In the genomic region with DNA sequence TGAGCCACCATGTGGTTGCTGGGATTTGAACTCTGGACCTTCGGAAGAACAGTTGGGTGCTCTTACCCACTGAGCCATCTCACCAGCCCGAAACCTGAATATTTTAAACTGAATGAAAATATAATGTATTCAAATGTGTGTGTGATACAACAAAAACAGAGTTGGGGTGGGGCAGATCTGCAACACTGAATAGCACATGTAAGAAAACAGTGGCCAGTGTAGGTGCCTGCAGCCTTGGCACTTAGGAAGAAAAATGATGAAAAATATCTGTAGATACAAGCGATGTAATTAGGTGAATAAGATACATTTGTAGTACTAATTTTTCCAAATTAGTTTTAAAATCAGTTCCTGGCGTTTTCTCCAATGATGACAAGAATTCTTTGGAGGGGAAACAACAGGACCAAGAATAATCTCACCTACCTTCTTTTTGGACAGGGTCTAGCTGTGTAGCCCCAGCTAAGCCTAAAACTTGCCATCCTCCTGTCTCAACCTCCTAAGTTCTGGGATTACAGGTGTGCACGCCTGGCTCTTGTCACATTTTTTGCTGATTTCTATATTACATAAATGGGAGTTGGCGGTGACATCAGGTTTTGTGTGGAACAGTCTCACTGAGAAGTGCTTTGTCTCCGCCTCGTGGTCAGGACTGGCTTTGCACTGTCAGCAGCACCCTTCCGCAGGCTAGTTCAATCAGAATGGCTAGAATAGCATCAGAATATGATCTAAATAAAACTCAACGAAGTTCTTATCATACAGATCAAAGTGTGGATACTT, we compare ENCODE assay signal across 8 mouse cellular contexts. TPM values are rescaled to one million over a fixed set of nuclear protein-coding genes. Genes with fewer than 3 reads are reported as not detected.
DNase-seq lines count a peak whose midpoint lies in the region; ATAC-seq and TF ChIP-seq lines count a peak whose summit lies in the region.

No protein-coding gene starts in this region.

- no peak overlapping the region for H3K27ac ChIP-seq in CH12.LX (ENCODE audit: insufficient read depth, low read depth)
- H3K27ac ChIP-seq in forebrain, embryonic 12.5 days = no peak overlapping the region
- no peak overlapping the region for H3K27ac ChIP-seq in olfactory bulb, adult 2 months (ENCODE audit: insufficient read depth, low read depth, low read length)

- no peak overlapping the region for H3K4me2 ChIP-seq in CH12.LX (ENCODE audit: insufficient read depth, low read depth, poor library complexity, severe bottlenecking)
- H3K4me2 ChIP-seq in forebrain, embryonic 12.5 days = no peak overlapping the region

- TF ChIP-seq POLR2A in CH12.LX (IDR thresholded peaks at IDR 0.05; ENCODE audit: low read depth, low read length) = 0 out of 2 replicates have a peak, but pooled peaks have one; percentile 25
- TF ChIP-seq POLR2A in lung, adult 2 months (IDR thresholded peaks at IDR 0.05; ENCODE audit: borderline replicate concordance, extremely low read depth, low read depth, low read length) = no peak
- no peak for TF ChIP-seq POLR2A in olfactory bulb, adult 2 months (IDR thresholded peaks at IDR 0.05; ENCODE audit: insufficient read depth, low read depth, low read length)

- no peaks in the 10 kb centered on the region for H3K27me3 ChIP-seq in CH12.LX (replicated peaks)
- no peaks in the 10 kb centered on the region for H3K27me3 ChIP-seq in forebrain, embryonic 12.5 days

- TF ChIP-seq EP300 in CH12.LX (IDR thresholded peaks at IDR 0.05; ENCODE audit: low read length) = no peak

- no peak overlapping the region for H3K9ac ChIP-seq in CH12.LX (ENCODE audit: insufficient read depth, low read depth)
- H3K9ac ChIP-seq in forebrain, embryonic 12.5 days = no peak overlapping the region

- intact Hi-C loops in heart, postnatal 25 days (cut with DNase I) = loop anchor here (1.0 kb wide), 1 partner anchor 215 kb away; no protein-coding TSS in a partner anchor

- ATAC-seq in forebrain, embryonic 12.5 days (ENCODE audit: low FRiP score) = peak; percentile 75; the same call in 1 of the 2 replicates

- WGBS in forebrain, embryonic 12.5 days = 37% methylated on average over 10 of the region's 10 CpGs
- 27% methylated on average over 10 of the region's 10 CpGs for WGBS in lung, adult 2 months
- 22% methylated on average over 10 of the region's 10 CpGs for WGBS in olfactory bulb, adult 2 months

- dilution Hi-C loops in CH12.LX (cut with MboI; ENCODE audit: extremely low pct_ligation_motif_present, extremely low pct_unique_long_range_greater_than_20kb, low sequenced_read_pairs) = no loop called here

- no peaks in the 10 kb centered on the region for H3K4me1 ChIP-seq in CH12.LX (ENCODE audit: control insufficient read depth in 1 of 2, insufficient read depth in 2 of 2)
- peaks cover 12% of the 10 kb centered on the region for H3K4me1 ChIP-seq in forebrain, embryonic 12.5 days
- no peaks in the 10 kb centered on the region for H3K4me1 ChIP-seq in lung, adult 2 months (ENCODE audit: control insufficient read depth, insufficient read depth, low read length)
- H3K4me1 ChIP-seq in olfactory bulb, adult 2 months (ENCODE audit: control insufficient read depth, insufficient read depth, low read length) = peaks cover 8% of the 10 kb centered on the region; the same call in 1 of the 2 replicates

- DNase-seq in CH12.LX (ENCODE audit: extremely low read depth) = peak; percentile 80
- DNase-seq in c-Kit-negative CD71-positive TER-119-positive erythroid progenitor cells, embryonic 14.5 days (ENCODE audit: low read depth, low spot score) = peak; percentile 76
- peak; percentile 48 for DNase-seq in heart, postnatal 25 days (ENCODE audit: low spot score)
- peak; percentile 91 to 99 for DNase-seq in layer of hippocampus, adult 18-20 months (ENCODE audit: low spot score in 2 of 2)
- DNase-seq in lung, adult 2 months = peak; percentile 84
- DNase-seq in thymus, adult 18-20 months = peak; percentile 27 to 50

- peak; percentile 96 to 98 for TF ChIP-seq CTCF in CH12.LX (conservative IDR thresholded peaks at IDR 0.05 in 1 of 2, IDR thresholded peaks at IDR 0.05 in 1 of 2; ENCODE audit: low read depth in 2 of 2, low read length in 2 of 2)
- TF ChIP-seq CTCF in lung, adult 2 months (IDR thresholded peaks at IDR 0.05; ENCODE audit: insufficient read depth, low read length) = peak; percentile 99
- peak; percentile 76; the same call in 1 of the 2 replicates for TF ChIP-seq CTCF in olfactory bulb, adult 2 months (IDR thresholded peaks at IDR 0.05; ENCODE audit: insufficient read depth, low read depth, low read length)

- peaks cover 14 to 28% of the 10 kb centered on the region in 2 experiments for H3K36me3 ChIP-seq in CH12.LX (replicated peaks in 1 of 2; ENCODE audit: control insufficient read depth in 1 of 2, insufficient read depth in 1 of 2, low read length in 1 of 2)
- H3K36me3 ChIP-seq in forebrain, embryonic 12.5 days (replicated peaks) = peaks cover 16% of the 10 kb centered on the region

- no peak overlapping the region for H3K4me3 ChIP-seq in CH12.LX (replicated peaks in 1 of 3; ENCODE audit: low read depth in 2 of 3, low read length in 2 of 3, poor library complexity in 1 of 3)
- no peak overlapping the region for H3K4me3 ChIP-seq in forebrain, embryonic 12.5 days (replicated peaks)
- no peak overlapping the region for H3K4me3 ChIP-seq in lung, adult 2 months (replicated peaks; ENCODE audit: extremely low read depth, low read depth, low read length)
- H3K4me3 ChIP-seq in olfactory bulb, adult 2 months (ENCODE audit: insufficient read depth, low read depth, low read length) = no peak overlapping the region

- TF ChIP-seq RAD21 in CH12.LX (IDR thresholded peaks at IDR 0.05; ENCODE audit: low read depth, low read length) = peak; percentile 99

- H3K79me2 ChIP-seq in CH12.LX (replicated peaks; ENCODE audit: control insufficient read depth, extremely low read depth, insufficient read depth, poor library complexity, severe bottlenecking) = no peaks in the 10 kb centered on the region

- in situ Hi-C loops in CH12.LX (cut with MboI; ENCODE audit: low pct_ligation_motif_present, low pct_unique_long_range_greater_than_20kb, low sequenced_read_pairs) = loop anchor here (25.0 kb wide), 1 partner anchor 428 kb away; a partner anchor contains a TSS

- H3K9me3 ChIP-seq in CH12.LX (replicated peaks; ENCODE audit: low read length) = no peaks in the 10 kb centered on the region
- H3K9me3 ChIP-seq in forebrain, embryonic 12.5 days = no peaks in the 10 kb centered on the region

TF ChIP-seq in CH12.LX, 34 proteins besides CTCF, POLR2A, EP300 and RAD21 (continues in another document):
- TF ChIP-seq MYC (IDR thresholded peaks at IDR 0.05; ENCODE audit: low read depth, low read length) = 0 out of 2 replicates have a peak, but pooled peaks have one; percentile 48
- TF ChIP-seq BHLHE40 (IDR thresholded peaks at IDR 0.05; ENCODE audit: low read depth, low read length) = no peak
- TF ChIP-seq TBP (conservative IDR thresholded peaks at IDR 0.05; ENCODE audit: low read depth, low read length) = no peak
- no peak for TF ChIP-seq NRF1 (IDR thresholded peaks at IDR 0.05; ENCODE audit: low read depth, low read length)
- no peak for TF ChIP-seq JUN (IDR thresholded peaks at IDR 0.05; ENCODE audit: insufficient read depth, low read depth, low read length)
- no peak for TF ChIP-seq KAT2A (IDR thresholded peaks at IDR 0.05; ENCODE audit: insufficient replicate concordance, low read length)
- no peak for TF ChIP-seq ZNF384 (IDR thresholded peaks at IDR 0.05; ENCODE audit: low read depth, low read length)
- no peak for TF ChIP-seq RCOR1 (conservative IDR thresholded peaks at IDR 0.05; ENCODE audit: low read depth, low read length)
- TF ChIP-seq ELF1 (IDR thresholded peaks at IDR 0.05; ENCODE audit: low read depth, low read length) = no peak
- no peak for TF ChIP-seq MEF2A (IDR thresholded peaks at IDR 0.05; ENCODE audit: borderline replicate concordance, low read depth, low read length)
- no peak for TF ChIP-seq CHD1 (IDR thresholded peaks at IDR 0.05; ENCODE audit: low read depth, low read length)
- no peak for TF ChIP-seq HCFC1 (IDR thresholded peaks at IDR 0.05; ENCODE audit: low read depth, low read length)
- peak; percentile 97 for TF ChIP-seq SMC3 (IDR thresholded peaks at IDR 0.05; ENCODE audit: low read depth, low read length)
- peak; percentile 16; the same call in 1 of the 2 replicates for TF ChIP-seq MAX (IDR thresholded peaks at IDR 0.05; ENCODE audit: low read length)
- no peak for TF ChIP-seq MAZ (IDR thresholded peaks at IDR 0.05; ENCODE audit: low read depth, low read length)
- TF ChIP-seq USF2 (conservative IDR thresholded peaks at IDR 0.05; ENCODE audit: low read depth, low read length) = no peak
- TF ChIP-seq NELFE (IDR thresholded peaks at IDR 0.05; ENCODE audit: low read depth, low read length) = peak; percentile 25; the same call in 1 of the 2 replicates
- TF ChIP-seq PAX5 (IDR thresholded peaks at IDR 0.05; ENCODE audit: low read length) = no peak
- TF ChIP-seq SIN3A (IDR thresholded peaks at IDR 0.05; ENCODE audit: low read length) = no peak
- TF ChIP-seq POLR2AphosphoS2 (IDR thresholded peaks at IDR 0.05; ENCODE audit: low read depth, low read length) = no peak
- TF ChIP-seq ZMIZ1 (IDR thresholded peaks at IDR 0.05; ENCODE audit: low read depth, low read length) = no peak
- TF ChIP-seq CHD2 (IDR thresholded peaks at IDR 0.05; ENCODE audit: low read length) = no peak
- no peak for TF ChIP-seq ETS1 (conservative IDR thresholded peaks at IDR 0.05; ENCODE audit: low read depth, low read length)

RNA-seq across cellular contexts. Expression of a gene that starts 57.1 kb away (rescaled TPM):
- total RNA-seq in CH12.LX (2012; rRNA removed) = 3.0 and 3.1 TPM in 2 replicates
- total RNA-seq in CH12.LX (2014; rRNA removed) = 1.2 and 1.5 TPM in 2 replicates
- 1.4 and 1.5 TPM in 2 replicates for polyA plus RNA-seq in CH12.LX (2012; ENCODE audit: insufficient read length, low read depth)
- 3.7 and 6.1 TPM in 2 replicates for polyA plus RNA-seq in forebrain, embryonic 12.5 days (2016; fragmentation: Nextera tagmentation; extraction: Ambion mirVana)
- total RNA-seq in heart, postnatal 25 days (2021) = 10 to 100 TPM; 76.3 to 81.7 TPM
- 10 to 100 TPM; 76.6 to 76.9 TPM for total RNA-seq in layer of hippocampus, adult 18-20 months (2021)
- 6.8 and 11.5 TPM in 2 replicates for polyA plus RNA-seq in lung, adult 2 months (2012; rRNA removed)
- polyA plus RNA-seq in olfactory bulb, adult 2 months (2012; ENCODE audit: insufficient read depth, insufficient read length, low replicate concordance, missing spikeins) = not detected in 2 replicates

RNA-seq across cellular contexts. Expression of a gene that starts 58.2 kb away (rescaled TPM):
- 111 and 137 TPM in 2 replicates for total RNA-seq in CH12.LX (2012; rRNA removed)
- total RNA-seq in CH12.LX (2014; rRNA removed) = 160 TPM in 2 replicates
- polyA plus RNA-seq in CH12.LX (2012; ENCODE audit: insufficient read length, low read depth) = 118 and 130 TPM in 2 replicates
- 154 and 159 TPM in 2 replicates for polyA plus RNA-seq in forebrain, embryonic 12.5 days (2016; fragmentation: Nextera tagmentation; extraction: Ambion mirVana)
- total RNA-seq in heart, postnatal 25 days (2021) = 10 to 100 TPM; 82.1 to 85.6 TPM
- total RNA-seq in layer of hippocampus, adult 18-20 months (2021) = 10 to 100 TPM; 89.4 to 90.6 TPM
- polyA plus RNA-seq in lung, adult 2 months (2012; rRNA removed) = 26.6 and 28.8 TPM in 2 replicates
- not detected in 2 replicates for polyA plus RNA-seq in olfactory bulb, adult 2 months (2012; ENCODE audit: insufficient read depth, insufficient read length, low replicate concordance, missing spikeins)

Comparison
In these comparisons a context has a peak if more than half of its experiments do, and no peak if none do; other contexts are left out.
1. DNase-seq: peak in every context shown above with its lines; median percentile 95 in layer of hippocampus, adult 18-20 months; 84 in lung, adult 2 months; 80 in CH12.LX; 76 in c-Kit-negative CD71-positive TER-119-positive erythroid progenitor cells, embryonic 14.5 days; 48 in heart, postnatal 25 days; 38 in thymus, adult 18-20 months.